Mouse (Mus musculus) brain, embryonic 14.5 days (tissue): ENCODE results near the gene Tmem156.

Experiments
- CTCF ChIP-seq: fragments of 200-500 bp; IDR thresholded peaks from 2 replicates; pipeline ENCODE4 v1.5.1; 2012; ENCODE audit warnings: inconsistent platforms, mild to moderate bottlenecking, moderate library complexity, borderline replicate concordance; ENCODE audit not compliant: insufficient read depth, insufficient read length; ENCODE audit errors: extremely low read depth
- POLR2A ChIP-seq: fragments of 200-500 bp; IDR thresholded peaks from 2 replicates; pipeline ENCODE4 v1.6.1; 2012; ENCODE audit warnings: mild to moderate bottlenecking, inconsistent platforms, borderline replicate concordance; ENCODE audit not compliant: poor library complexity, insufficient read depth, insufficient read length, severe bottlenecking; ENCODE audit errors: extremely low read depth

DNA sequence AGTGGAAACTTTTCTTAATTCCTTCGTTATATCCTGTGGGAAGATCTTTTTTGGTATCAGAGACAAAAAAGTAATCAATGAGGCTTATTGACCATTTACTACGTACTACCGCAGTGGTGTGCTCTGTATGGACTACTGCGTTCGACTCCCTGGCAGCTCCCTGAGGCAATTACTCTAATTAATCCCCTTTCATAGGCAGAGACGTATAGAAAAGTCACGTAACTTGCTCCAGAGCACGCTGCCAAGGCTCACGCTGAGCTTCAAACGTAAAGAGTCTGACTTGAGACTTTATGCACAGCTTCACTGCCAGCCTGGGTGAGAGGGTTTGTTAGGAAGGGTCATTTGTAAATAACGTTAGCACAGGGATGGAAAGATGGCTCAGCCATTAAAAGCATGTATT lies 8.1 kb upstream of the Tmem156 start:
- no peak for TF ChIP-seq CTCF
- TF ChIP-seq POLR2A, result no peak
